Mouse (Mus musculus) retina, adult 2 months (tissue): ENCODE measurements at regions not wholly inside any gene's neighbourhood (a gene's known extent, or its start where the extent isn't known, plus 50 kb on each side); places are given as distances from the start of the nearest gene placed in this dataset.

ENCODE experiments used
- DNase-seq: peaks from one replicate; pipeline ENCODE4 v3.0.0-alpha.2; 2012; ENCODE audit warnings: low read depth, low spot score

GRCm38 (mm10) chr9:41834487-41835404, 289.4 kb downstream of the Sorl1 start:
- no peak for DNase-seq

GRCm38 (mm10) chr9:41833408-41833807, 290.7 kb downstream of the Sorl1 start:
- DNase-seq, result no peak

GRCm38 (mm10) chr9:41827356-41827755, 296.7 kb downstream of the Sorl1 start:
- DNase-seq, result no peak

- no peak for DNase-seq
These were observed 302.7 kb downstream of the Sorl1 start for GRCm38 (mm10) chr9:41821401-41821800.

DNA sequence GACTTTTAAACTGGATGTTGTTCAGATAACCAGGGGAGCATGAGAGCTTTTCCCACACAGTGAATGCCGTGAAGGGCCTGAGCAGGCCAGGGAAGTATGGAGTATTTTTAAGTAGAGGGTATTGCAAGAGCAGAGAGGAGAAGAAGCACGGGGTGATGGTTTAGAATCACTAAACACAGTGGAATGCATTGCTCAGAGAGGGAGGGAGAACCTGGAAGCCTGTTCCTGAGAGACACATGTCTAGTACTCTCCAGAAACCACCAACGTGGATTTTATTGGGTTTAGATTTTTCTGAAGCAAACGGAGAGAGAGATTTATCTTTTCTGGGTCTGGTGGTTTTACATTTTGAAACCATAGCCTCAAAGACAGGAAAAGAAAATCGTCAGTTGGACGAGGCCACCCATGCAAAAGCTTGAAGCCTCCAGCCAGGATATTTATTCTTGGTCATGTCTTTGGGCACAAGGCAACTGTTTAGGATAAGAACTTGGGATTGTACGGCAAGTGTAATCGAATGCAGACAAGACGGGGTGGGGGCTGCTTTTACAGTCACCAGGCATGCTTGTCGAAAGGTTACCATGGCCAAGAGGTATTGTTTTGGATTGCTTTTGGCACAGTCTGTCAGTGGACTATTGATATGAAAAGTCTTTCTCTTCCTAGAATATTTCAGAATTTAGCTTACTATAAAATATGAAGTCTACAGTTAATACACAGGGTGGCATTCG, 306.2 kb downstream of the Sorl1 start:
- no peak for DNase-seq

GRCm38 (mm10) chr9:41815921-41816320, 308.2 kb downstream of the Sorl1 start:
- DNase-seq, result no peak

GRCm38 (mm10) chr9:41809291-41809690, 314.8 kb downstream of the Sorl1 start:
- DNase-seq, result no peak

DNA sequence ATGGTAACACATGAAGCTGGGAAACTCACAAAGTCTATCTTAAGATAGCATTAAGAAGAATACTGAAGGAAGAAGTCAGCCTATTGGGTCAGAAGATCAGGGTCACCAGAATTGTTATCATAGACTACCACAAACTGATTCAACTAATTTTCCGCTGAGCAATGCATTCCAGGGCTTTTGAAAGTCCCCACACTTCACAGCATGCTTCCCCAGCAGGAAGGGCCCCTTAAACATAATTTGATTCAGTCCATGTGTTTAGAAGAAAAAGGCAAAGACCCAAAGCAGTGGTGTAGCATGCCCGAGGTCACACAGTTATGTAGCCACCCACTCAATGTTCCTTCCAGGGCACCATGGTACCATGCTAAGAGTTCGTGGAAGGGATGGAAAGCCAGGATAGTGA, 315.3 kb downstream of the Sorl1 start:
- no peak for DNase-seq

DNA sequence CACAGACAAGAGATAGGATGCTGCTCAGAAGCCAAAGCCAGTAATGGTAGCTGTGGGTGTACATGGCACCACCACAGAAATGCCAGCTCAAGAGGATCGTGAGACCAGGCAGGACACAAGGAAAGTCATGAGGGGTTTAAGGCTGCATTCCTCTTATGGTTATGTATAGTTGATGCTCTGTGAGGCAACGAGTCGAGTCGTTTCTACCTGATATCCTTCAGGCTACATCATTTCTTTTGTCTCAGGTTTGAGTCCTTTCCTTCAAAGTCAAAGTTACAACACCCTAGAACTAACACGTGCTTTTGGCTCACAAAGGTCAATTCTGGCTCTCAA, 317.8 kb downstream of the Sorl1 start:
- DNase-seq, result no peak

- no peak for DNase-seq
These were observed 318.4 kb downstream of the Sorl1 start for GRCm38 (mm10) chr9:41805491-41806288.

- no peak for DNase-seq
These were observed 319.3 kb downstream of the Sorl1 start for GRCm38 (mm10) chr9:41804711-41805331.

GRCm38 (mm10) chr9:41803680-41804460, 320.2 kb downstream of the Sorl1 start:
- DNase-seq, result no peak

DNA sequence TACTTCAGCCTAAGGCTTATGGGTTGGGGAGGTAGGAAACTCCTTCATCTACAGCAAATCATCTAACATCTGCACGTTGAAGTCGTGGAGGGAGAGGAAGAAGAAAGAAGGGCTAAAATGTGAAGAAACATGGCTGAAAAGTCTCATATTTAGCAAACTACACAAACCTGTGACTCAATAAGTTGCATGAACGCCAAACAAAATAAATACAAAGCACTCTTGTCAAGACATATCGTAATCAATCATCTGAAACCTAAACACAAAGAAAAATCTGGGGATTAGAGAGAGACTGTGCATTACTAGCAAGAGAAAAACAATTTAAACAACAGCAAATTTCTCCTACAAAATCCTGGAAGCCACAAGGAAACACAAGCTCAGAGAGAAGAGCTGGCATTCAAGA, 322.7 kb downstream of the Sorl1 start:
- DNase-seq, result no peak

DNA sequence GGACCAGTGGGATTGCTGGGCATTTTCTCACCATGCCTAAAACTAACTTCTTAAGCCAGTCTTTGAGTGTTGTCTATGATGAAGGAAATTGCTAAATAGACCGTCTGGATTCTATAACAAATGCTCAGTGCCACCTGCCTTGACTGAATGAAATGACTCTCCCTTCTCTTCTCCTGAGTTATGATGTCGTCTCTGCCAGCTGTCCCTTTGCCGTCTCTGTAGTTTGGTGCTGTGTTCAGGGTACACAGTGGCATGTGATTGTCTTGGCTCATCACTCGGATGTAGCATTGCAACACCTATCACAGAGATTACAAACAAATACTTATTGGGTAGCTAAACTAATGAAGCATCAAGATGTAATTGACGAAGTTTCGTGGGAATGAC, 331.3 kb downstream of the Sorl1 start:
- DNase-seq, result no peak

DNA sequence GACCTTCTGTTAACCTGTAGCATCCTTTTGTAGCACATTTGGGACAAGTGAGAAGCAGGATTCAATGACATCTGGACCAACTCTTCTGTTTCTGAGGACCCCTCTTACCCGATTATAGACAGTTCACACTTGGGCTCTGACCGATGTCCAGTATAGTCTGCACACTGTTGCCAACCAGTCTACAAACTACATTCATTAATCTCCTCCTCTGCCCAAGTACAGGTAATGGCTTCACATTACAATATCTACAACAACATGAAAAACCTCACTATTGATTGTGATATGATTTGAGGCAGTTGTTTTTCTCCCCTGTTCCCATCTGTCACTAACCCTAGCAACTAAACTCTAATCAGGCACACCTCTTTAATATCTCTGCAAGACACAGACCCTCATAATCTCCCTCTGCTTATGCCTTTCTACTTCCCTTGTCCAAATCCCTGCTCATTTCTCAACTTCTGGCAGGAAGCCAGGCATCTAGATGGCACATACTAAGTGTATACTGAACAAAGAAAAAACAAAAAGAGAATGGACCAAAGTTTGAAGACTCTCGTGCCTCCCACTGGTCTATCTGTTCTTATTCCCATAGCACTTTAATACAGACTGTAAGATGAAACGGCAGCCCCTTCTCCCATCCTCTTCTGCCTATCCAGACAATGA, 331.8 kb downstream of the Sorl1 start:
- DNase-seq, result no peak

DNA sequence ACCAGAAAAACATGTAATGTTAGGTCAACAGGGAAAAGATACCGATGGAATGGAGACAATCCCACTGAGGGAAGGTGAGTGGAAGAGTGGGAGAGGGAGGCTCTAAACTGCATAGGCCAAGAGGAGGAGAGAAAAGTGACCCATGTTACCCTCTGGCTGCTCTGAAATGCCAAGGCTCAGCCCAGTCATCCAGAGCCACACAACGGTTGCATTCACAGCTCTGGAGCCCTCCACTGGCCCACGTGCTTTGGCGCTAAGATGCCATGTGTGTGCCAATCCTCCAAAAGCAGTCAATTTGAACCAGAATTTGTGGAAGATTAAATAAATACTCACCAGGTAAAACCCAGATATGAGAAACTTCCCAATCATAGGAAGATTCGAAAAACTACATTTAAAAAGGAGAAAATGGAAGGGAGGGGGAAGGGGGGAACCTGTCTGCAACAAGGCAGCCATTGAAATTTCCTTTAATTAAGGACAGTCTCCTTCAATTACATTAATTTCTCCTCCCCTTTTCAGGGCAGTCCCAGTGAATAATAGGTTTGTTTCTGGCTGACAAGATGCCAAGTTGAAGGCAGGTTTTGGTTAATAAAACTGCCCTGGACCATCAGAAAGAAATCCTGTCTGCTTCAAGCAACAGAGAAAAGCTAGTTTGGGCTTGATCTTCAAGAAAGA, 332.5 kb downstream of the Sorl1 start:
- DNase-seq, result no peak

GRCm38 (mm10) chr9:41785131-41785530, 339.0 kb downstream of the Sorl1 start:
- DNase-seq, result no peak

- DNase-seq, result no peak
These were observed 351.7 kb downstream of the Sorl1 start for GRCm38 (mm10) chr9:41772281-41772902.

DNA sequence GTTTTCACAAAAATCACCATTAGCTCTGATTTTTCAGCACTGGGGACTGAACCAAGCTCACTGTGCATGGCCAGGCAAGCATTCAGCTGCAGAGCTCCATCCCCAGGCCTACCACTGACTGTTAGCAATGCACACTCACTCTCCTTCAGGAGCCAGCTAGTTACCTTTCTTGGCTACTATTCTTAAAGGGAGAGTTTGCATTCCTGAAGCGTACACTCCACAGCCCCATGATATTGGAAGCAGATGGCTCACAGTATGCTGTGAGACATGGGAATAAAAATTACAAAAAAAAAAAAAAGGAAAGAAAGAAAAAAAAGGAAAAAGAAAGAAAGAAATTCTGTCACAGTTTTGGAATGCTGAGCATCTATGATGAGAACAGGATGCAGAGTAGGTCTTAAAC, 352.8 kb downstream of the Sorl1 start:
- no peak for DNase-seq
